Mouse (Mus musculus) kidney, postnatal 0 days (tissue): ENCODE results near the gene Rex1bd. TPM values are rescaled to one million over a fixed set of nuclear protein-coding genes. Genes with fewer than 3 reads are reported as not detected.

Source experiments
- ATAC-seq: fragments of 200-750 bp; cut with Nextera tagmentation; replicated peaks from 2 replicates; pipeline ENCODE4 v1.8.0; 2017; ENCODE audit warnings: low read depth, moderate number of reproducible peaks, moderate TSS enrichment, moderate library complexity; ENCODE audit not compliant: low FRiP score
- DNase-seq: peaks from one replicate; pipeline ENCODE4 v3.0.0-alpha.2; 2016; ENCODE audit warnings: low spot score
- H3K27ac ChIP-seq: fragments of 300-500 bp; sonication (generic); 2 replicates; pipeline ENCODE4 v1.5.1; 2014; ENCODE audit warnings: mild to moderate bottlenecking
- H3K27me3 ChIP-seq: fragments of 300-500 bp; sonication (generic); 2 replicates; pipeline ENCODE4 v1.6.1; 2014; ENCODE audit warnings: low read length, mixed read lengths; ENCODE audit not compliant: insufficient read depth
- H3K36me3 ChIP-seq: fragments of 300-500 bp; sonication (generic); 2 replicates; pipeline ENCODE4 v1.6.1; 2014; ENCODE audit warnings: low read length, mixed read lengths; ENCODE audit not compliant: insufficient read depth
- H3K4me1 ChIP-seq: fragments of 300-500 bp; sonication (generic); replicated peaks from 2 replicates; pipeline ENCODE4 v1.6.1; 2014; ENCODE audit warnings: antibody characterized with exemption, low read length, mixed read lengths; ENCODE audit not compliant: insufficient read depth
- H3K4me2 ChIP-seq: fragments of 300-500 bp; sonication (generic); 2 replicates; pipeline ENCODE4 v1.6.1; 2014; ENCODE audit warnings: mild to moderate bottlenecking, low read length, moderate library complexity, mixed read lengths
- H3K4me3 ChIP-seq: fragments of 300-500 bp; sonication (generic); replicated peaks from 2 replicates; pipeline ENCODE4 v1.5.1; 2014; ENCODE audit warnings: low read depth, low read length
- H3K9ac ChIP-seq: fragments of 300-500 bp; sonication (generic); 2 replicates; pipeline ENCODE4 v1.6.1; 2014; ENCODE audit warnings: low read depth, low read length
- H3K9me3 ChIP-seq: fragments of 300-500 bp; sonication (generic); replicated peaks from 2 replicates; pipeline ENCODE4 v1.6.1; 2016; ENCODE audit warnings: low read length, inconsistent platforms, mixed read lengths
- CTCF ChIP-seq: IDR thresholded peaks from 2 replicates; pipeline ENCODE4 v1.5.1; 2016; ENCODE audit warnings: antibody characterized with exemption, low read depth, mild to moderate bottlenecking, moderate library complexity
- WGBS: fragments of 180-500 bp; shearing (Covaris S2); extraction: QIAGEN DNeasy Blood & Tissue Kit; methylation state at CpG from one replicate; pipeline ENCODE4 v1.1.7; 2014; 5-methylcytosine and 5-hydroxymethylcytosine counted together
- polyA plus RNA-seq: library from polyadenylated mRNA; unstranded; fragments of >200 nt; fragmentation: Nextera tagmentation; extraction: Ambion mirVana; gene quantifications from 2 replicates; pipeline ENCODE4 v1.2.1, GENCODE M21; 2015

The Rex1bd gene
- polyA plus RNA-seq, 1 experiment from 2014 or later: 140 TPM

DNA sequence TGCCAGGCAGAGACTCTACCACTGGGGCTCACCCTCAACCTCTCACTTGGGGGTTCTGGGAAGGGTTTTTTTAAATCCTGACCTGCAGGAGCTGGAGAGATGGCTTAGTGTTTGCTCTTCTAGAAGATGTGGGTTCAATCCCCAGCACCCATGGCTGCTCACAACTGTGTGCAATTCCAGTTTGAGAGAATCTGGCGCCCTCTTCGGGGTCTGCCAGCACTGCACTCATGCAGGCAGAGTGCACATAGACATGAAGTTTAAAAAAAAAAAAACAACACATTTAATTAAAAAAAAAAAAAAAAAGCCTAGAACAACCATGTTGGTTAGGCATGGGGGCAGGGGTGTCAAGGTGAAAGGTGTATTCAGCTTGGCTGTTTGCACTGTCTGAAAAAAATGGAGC lies 23.8 kb upstream of the Rex1bd start:
- Histone ChIP-seq H3K27me3 (no peaks in the 10 kb centered on the region), H3K4me2 (no peak overlapping the region), H3K27ac (no peak overlapping the region), H3K9ac (no peak overlapping the region), H3K36me3 (peaks cover 31% of the 10 kb centered on the region), H3K9me3 (no peaks in the 10 kb centered on the region), H3K4me3 (no peak overlapping the region), H3K4me1 (0 out of 2 replicates have a peak, but pooled peaks cover 5% of the 10 kb centered on the region)
- no peak for DNase-seq
- peak; percentile 22; the same call in 1 of the 2 replicates for TF ChIP-seq CTCF
- ATAC-seq: no peak
- whole genome bisulfite sequencing: 91% methylated on average over 2 of the region's 2 CpGs

DNA sequence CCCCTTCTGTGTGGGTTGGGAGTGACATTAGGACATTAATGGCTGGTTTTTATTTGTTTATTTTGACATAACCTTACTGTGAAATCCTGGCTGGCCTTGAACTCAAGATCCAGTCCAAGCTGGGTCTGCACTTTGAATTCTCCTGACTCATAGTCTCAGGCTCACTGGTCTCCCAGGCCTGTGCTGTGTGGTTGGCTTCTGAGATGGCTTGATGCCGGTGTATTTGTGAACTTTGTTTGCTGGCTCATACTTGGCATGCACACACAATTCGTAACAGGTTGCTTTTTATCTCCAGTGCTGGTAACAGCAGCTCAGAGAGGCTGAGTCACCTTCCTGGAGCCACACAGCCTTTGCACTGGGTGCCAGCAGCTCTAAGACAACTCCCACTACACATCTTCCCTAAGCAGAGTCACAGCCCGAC lies 23.2 kb upstream of the Rex1bd start:
- Histone ChIP-seq H3K27me3 (no peaks in the 10 kb centered on the region), H3K4me2 (no peak overlapping the region), H3K36me3 (peaks cover 30% of the 10 kb centered on the region), H3K9me3 (no peaks in the 10 kb centered on the region), H3K9ac (0 out of 2 replicates have a peak overlapping the region, but pooled peaks have one; percentile 0), H3K4me1 (0 out of 2 replicates have a peak, but pooled peaks cover 5% of the 10 kb centered on the region), H3K4me3 (no peak overlapping the region), H3K27ac (no peak overlapping the region)
- ATAC-seq (no peak), DNase-seq (no peak)
- 88% methylated on average over 3 of the region's 3 CpGs for WGBS
- no peak for TF ChIP-seq CTCF

GRCm38 (mm10) chr8:70529299-70529698 lies 22.7 kb upstream of the Rex1bd start:
- no peak for TF ChIP-seq CTCF
- Histone ChIP-seq H3K4me3 (no peak overlapping the region), H3K9me3 (no peaks in the 10 kb centered on the region), H3K36me3 (peaks cover 28% of the 10 kb centered on the region), H3K4me1 (0 out of 2 replicates have a peak, but pooled peaks cover 5% of the 10 kb centered on the region), H3K27me3 (no peaks in the 10 kb centered on the region), H3K9ac (0 out of 2 replicates have a peak overlapping the region, but pooled peaks have one; percentile 0), H3K4me2 (no peak overlapping the region), H3K27ac (no peak overlapping the region)
- WGBS: 77% methylated on average over 5 of the region's 5 CpGs
- ATAC-seq (no peak), DNase-seq (no peak)

DNA sequence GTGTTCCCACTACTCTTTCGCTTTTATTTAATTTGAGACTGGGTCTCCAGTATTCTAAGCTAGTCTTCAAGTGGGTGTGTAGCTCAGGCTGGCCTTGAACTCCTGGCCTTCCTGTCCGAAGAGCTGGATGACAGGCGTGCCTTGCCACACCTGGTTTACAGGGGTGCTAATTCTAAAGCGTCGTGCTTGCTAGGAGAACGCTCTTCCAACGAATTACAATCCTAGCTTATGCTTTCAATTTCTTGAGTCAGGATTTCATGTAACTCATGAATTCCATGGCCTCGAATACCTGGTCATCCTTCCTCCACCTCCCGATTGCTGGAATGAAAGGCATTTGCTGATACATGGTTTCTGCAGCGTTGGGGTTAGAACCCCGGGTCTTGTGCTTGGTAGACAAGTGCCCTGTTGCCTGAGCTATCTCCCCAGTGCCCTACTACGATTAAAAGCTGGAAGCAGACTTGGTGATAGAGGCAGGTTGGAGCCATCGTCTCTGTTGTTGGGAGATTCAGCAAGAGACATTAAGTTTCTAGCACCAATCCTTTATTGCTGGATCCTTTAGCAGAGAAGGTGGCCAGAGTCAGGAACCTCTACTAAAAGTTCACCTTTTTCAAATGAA lies 21.7 kb upstream of the Rex1bd start:
- H3K4me3 ChIP-seq: peak overlapping the region; percentile 81

GRCm38 (mm10) chr8:70527512-70528181 lies 21.1 kb upstream of the Rex1bd start, which contains the start of the genes Fkbp8 and Kxd1:
TSS of gene Fkbp8 (plus strand) at chr8:70527724.
TSS of gene Kxd1 (minus strand) at chr8:70527956.
- DNase-seq (peak; percentile 97), ATAC-seq (peak; percentile 88)
- Histone ChIP-seq H3K27me3 (no peaks in the 10 kb centered on the region), H3K36me3 (peaks cover 21% of the 10 kb centered on the region), H3K4me2 (peak within 1 kb of the TSS; percentile 56), H3K27ac (peak within 1 kb of the TSS; percentile 82), H3K9me3 (no peaks in the 10 kb centered on the region), H3K4me1 (0 out of 2 replicates have a peak, but pooled peaks cover 5% of the 10 kb centered on the region), H3K4me3 (peak within 1 kb of the TSS; percentile 81), H3K9ac (peak within 1 kb of the TSS; percentile 91)
- TF ChIP-seq CTCF: no peak
- 1% methylated on average over 61 of the region's 61 CpGs for whole genome bisulfite sequencing

More for the DNA sequence above, 21.7 kb upstream of the Rex1bd start:
- H3K9me3 ChIP-seq: no peaks in the 10 kb centered on the region
- peaks cover 24% of the 10 kb centered on the region for H3K36me3 ChIP-seq
- peak overlapping the region; percentile 56 for H3K4me2 ChIP-seq
- DNase-seq (no peak), ATAC-seq (no peak)
- WGBS: 24% methylated on average over 13 of the region's 13 CpGs
- no peaks in the 10 kb centered on the region for H3K27me3 ChIP-seq
- H3K9ac ChIP-seq: peak overlapping the region; percentile 91
- H3K4me1 ChIP-seq: 0 out of 2 replicates have a peak, but pooled peaks cover 5% of the 10 kb centered on the region
- peak overlapping the region; percentile 82 for H3K27ac ChIP-seq
- no peak for TF ChIP-seq CTCF

DNA sequence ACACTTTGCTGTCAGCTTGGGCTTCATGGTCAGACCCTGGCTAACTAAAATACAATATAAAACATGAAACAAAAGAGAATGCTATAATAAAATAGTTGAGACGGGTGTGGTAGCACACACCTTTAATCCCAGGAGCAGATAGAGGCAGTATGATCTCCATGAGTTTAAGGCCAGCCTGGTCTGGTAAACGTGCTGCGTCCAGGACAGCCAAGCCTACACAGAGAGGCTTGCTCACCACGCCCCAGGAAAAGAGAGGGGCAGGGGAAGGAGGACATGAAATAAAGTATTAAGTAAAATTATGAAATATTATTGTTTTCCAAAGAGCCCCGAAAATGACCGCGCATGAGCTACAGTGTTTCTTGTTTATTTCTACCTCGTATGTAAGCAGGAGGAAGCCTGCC lies 20.6 kb upstream of the Rex1bd start:
- Histone ChIP-seq H3K9me3 (no peaks in the 10 kb centered on the region), H3K27me3 (no peaks in the 10 kb centered on the region), H3K4me3 (peak overlapping the region; percentile 81), H3K27ac (peak overlapping the region; percentile 55; the same call in 1 of the 2 replicates), H3K4me1 (peaks cover 5% of the 10 kb centered on the region; the same call in 1 of the 2 replicates), H3K4me2 (peak overlapping the region; percentile 56), H3K36me3 (peaks cover 16% of the 10 kb centered on the region), H3K9ac (peak overlapping the region; percentile 91)
- 3% methylated on average over 8 of the region's 8 CpGs for WGBS
- no peak for TF ChIP-seq CTCF
- no peak for ATAC-seq
- DNase-seq: no peak
